Mouse (Mus musculus) lung, postnatal 0 days (tissue): Measurements from ENCODE around the gene Cdk6.

Experiments
- CTCF ChIP-seq: IDR thresholded peaks from 2 replicates; pipeline ENCODE4 v1.5.1; 2016; ENCODE audit warnings: antibody characterized with exemption, mild to moderate bottlenecking
- EP300 ChIP-seq: IDR thresholded peaks from 2 replicates; pipeline ENCODE4 v1.6.1; 2016; ENCODE audit warnings: antibody characterized with exemption, mild to moderate bottlenecking, control low read depth

- TF ChIP-seq CTCF (no peak), EP300 (no peak)
Observed at GRCm38 (mm10) chr5:3386731-3387087, 45.4 kb downstream of the Cdk6 start.
